Mouse (Mus musculus): Measurements from ENCODE around the gene Stk25.

GRCm38 (mm10) chr1:93630796-93631195, 27.7 kb downstream of the Stk25 start:
- no peak for TF ChIP-seq CTCF (IDR thresholded peaks at IDR 0.05; ENCODE audit: borderline replicate concordance, extremely low read depth, insufficient read depth, insufficient read length)
- no peak for TF ChIP-seq POLR2A (IDR thresholded peaks at IDR 0.05; ENCODE audit: borderline replicate concordance, extremely low read depth, insufficient read depth, insufficient read length, poor library complexity, severe bottlenecking)

Data from brain, embryonic 14.5 days (tissue).